Mouse (Mus musculus): ENCODE measurements around the gene Vps53. TPM values are rescaled to one million over a fixed set of nuclear protein-coding genes. Genes with fewer than 3 reads are reported as not detected.
"Not testable (repeated sequence)": the region's sequence is repeated elsewhere in the genome, so short reads cannot be mapped to it uniquely, and the experiment has no call there.

Gene Vps53
- polyA plus RNA-seq (2015; fragmentation: Nextera tagmentation; extraction: Ambion mirVana): 67.8 and 72.0 TPM in 2 replicates

- Histone ChIP-seq H3K9me3 (no peaks in the 10 kb centered on the region), H3K4me2 (peak within 1 kb of the TSS; percentile 84), H3K27ac (peak within 1 kb of the TSS; percentile 84), H3K27me3 (replicated peaks) (no peaks in the 10 kb centered on the region), H3K36me3 (replicated peaks) (no peaks in the 10 kb centered on the region), H3K4me1 (peaks cover 13% of the 10 kb centered on the region), H3K4me3 (peak within 1 kb of the TSS; percentile 84), H3K9ac (peak within 1 kb of the TSS; percentile 58)
- under 1% methylated on average over 37 of the region's 37 CpGs for WGBS
- ATAC-seq (replicated peaks): peak; percentile 95
These were observed at the start of gene Vps53, which contains the start of gene Fam57a for GRCm38 (mm10) chr11:76179495-76180145. Gene Vps53 (minus strand): TSS chr11:76179647. Gene Fam57a (plus strand): TSS chr11:76179671.

GRCm38 (mm10) chr11:76225051-76225450 is 45.6 kb upstream of the Vps53 start:
- peaks cover 9% of the 10 kb centered on the region; the same call in 1 of the 2 replicates for H3K36me3 ChIP-seq (replicated peaks)
- no peak overlapping the region for H3K27ac ChIP-seq
- no peaks in the 10 kb centered on the region for H3K9me3 ChIP-seq
- H3K4me3 ChIP-seq: no peak overlapping the region
- H3K4me2 ChIP-seq: no peak overlapping the region
- no peak for ATAC-seq (replicated peaks)
- H3K9ac ChIP-seq: no peak overlapping the region
- no peaks in the 10 kb centered on the region for H3K4me1 ChIP-seq
- no peaks in the 10 kb centered on the region for H3K27me3 ChIP-seq (replicated peaks)

GRCm38 (mm10) chr11:76224631-76225030 is 45.2 kb upstream of the Vps53 start:
- no peaks in the 10 kb centered on the region for H3K27me3 ChIP-seq (replicated peaks)
- no peak overlapping the region for H3K4me3 ChIP-seq
- H3K36me3 ChIP-seq (replicated peaks): peaks cover 9% of the 10 kb centered on the region; the same call in 1 of the 2 replicates
- no peaks in the 10 kb centered on the region for H3K9me3 ChIP-seq
- no peak overlapping the region for H3K4me2 ChIP-seq
- WGBS: 93% methylated on average over 5 of the region's 5 CpGs
- ATAC-seq (replicated peaks): no peak
- H3K27ac ChIP-seq: no peak overlapping the region
- no peaks in the 10 kb centered on the region for H3K4me1 ChIP-seq
- no peak overlapping the region for H3K9ac ChIP-seq

GRCm38 (mm10) chr11:76217390-76217800 is 37.9 kb upstream of the Vps53 start, which contains the start of the genes Dbil5 and Gemin4:
Gene Dbil5 (plus strand): TSS chr11:76217608.
Gene Gemin4 (minus strand): TSS chr11:76217664.
- Histone ChIP-seq H3K27me3 (replicated peaks) (no peaks in the 10 kb centered on the region), H3K9me3 (no peaks in the 10 kb centered on the region), H3K9ac (peak within 1 kb of the TSS; percentile 96), H3K27ac (peak within 1 kb of the TSS; percentile 91), H3K4me2 (peak within 1 kb of the TSS; percentile 65), H3K4me1 (peaks cover 10% of the 10 kb centered on the region), H3K4me3 (peak within 1 kb of the TSS; percentile 89), H3K36me3 (replicated peaks) (peaks cover 10% of the 10 kb centered on the region; the same call in 1 of the 2 replicates)
- under 1% methylated on average over 35 of the region's 35 CpGs for WGBS
- ATAC-seq (replicated peaks): peak; percentile 99

GRCm38 (mm10) chr11:76216681-76217389 is 37.4 kb upstream of the Vps53 start:
- peak overlapping the region; percentile 96 for H3K9ac ChIP-seq
- 2% methylated on average over 33 of the region's 33 CpGs for WGBS
- peaks cover 15% of the 10 kb centered on the region for H3K36me3 ChIP-seq (replicated peaks)
- peaks cover 10% of the 10 kb centered on the region for H3K4me1 ChIP-seq
- peak; percentile 65 for ATAC-seq (replicated peaks)
- H3K27me3 ChIP-seq (replicated peaks): no peaks in the 10 kb centered on the region
- no peaks in the 10 kb centered on the region for H3K9me3 ChIP-seq
- H3K4me3 ChIP-seq: peak overlapping the region; percentile 89
- peak overlapping the region; percentile 65 for H3K4me2 ChIP-seq
- peak overlapping the region; percentile 91 for H3K27ac ChIP-seq

- no peak overlapping the region for H3K9ac ChIP-seq
- H3K4me2 ChIP-seq: peak overlapping the region; percentile 65
- peaks cover 10% of the 10 kb centered on the region for H3K4me1 ChIP-seq
- H3K4me3 ChIP-seq: peak overlapping the region; percentile 89; the same call in 1 of the 2 replicates
- 97% methylated on average over 5 of the region's 5 CpGs for WGBS
- no peak for ATAC-seq (replicated peaks)
- H3K9me3 ChIP-seq: no peaks in the 10 kb centered on the region
- H3K27me3 ChIP-seq (replicated peaks): no peaks in the 10 kb centered on the region
- H3K36me3 ChIP-seq (replicated peaks): peaks cover 14% of the 10 kb centered on the region
- H3K27ac ChIP-seq: no peak overlapping the region
These were observed 36.6 kb upstream of the Vps53 start for GRCm38 (mm10) chr11:76216049-76216540.

GRCm38 (mm10) chr11:76215011-76215410 is 35.6 kb upstream of the Vps53 start:
- 82% methylated on average over 2 of the region's 2 CpGs for WGBS
- no peaks in the 10 kb centered on the region for H3K27me3 ChIP-seq (replicated peaks)
- H3K4me1 ChIP-seq: peaks cover 10% of the 10 kb centered on the region
- no peak for ATAC-seq (replicated peaks)
- H3K9ac ChIP-seq: no peak overlapping the region
- H3K4me3 ChIP-seq: no peak overlapping the region
- H3K9me3 ChIP-seq: no peaks in the 10 kb centered on the region
- H3K27ac ChIP-seq: no peak overlapping the region
- no peak overlapping the region for H3K4me2 ChIP-seq
- peaks cover 13% of the 10 kb centered on the region for H3K36me3 ChIP-seq (replicated peaks)

- Histone ChIP-seq H3K4me1 (peaks cover 10% of the 10 kb centered on the region), H3K9me3 (no peaks in the 10 kb centered on the region), H3K9ac (no peak overlapping the region), H3K4me3 (no peak overlapping the region), H3K27me3 (replicated peaks) (no peaks in the 10 kb centered on the region), H3K36me3 (replicated peaks) (peaks cover 16% of the 10 kb centered on the region), H3K4me2 (no peak overlapping the region), H3K27ac (no peak overlapping the region)
- 25% methylated on average over 5 of the region's 5 CpGs for WGBS
- no peak for ATAC-seq (replicated peaks)
These were observed 34.4 kb upstream of the Vps53 start for GRCm38 (mm10) chr11:76213841-76214240.

- not testable (repeated sequence) for H3K4me1 ChIP-seq; H3K27ac ChIP-seq; H3K9ac ChIP-seq; H3K4me3 ChIP-seq; H3K4me2 ChIP-seq; ATAC-seq (replicated peaks); H3K27me3 ChIP-seq (replicated peaks); H3K9me3 ChIP-seq
- peaks cover 29% of the 10 kb centered on the region for H3K36me3 ChIP-seq (replicated peaks)
- 96% methylated on average over 6 of the region's 6 CpGs for WGBS
These were observed 32.1 kb upstream of the Vps53 start for GRCm38 (mm10) chr11:76211595-76211994.

- Histone ChIP-seq H3K4me2 (no peak overlapping the region), H3K36me3 (replicated peaks) (peaks cover 29% of the 10 kb centered on the region), H3K9me3 (no peaks in the 10 kb centered on the region), H3K27me3 (replicated peaks) (no peaks in the 10 kb centered on the region), H3K27ac (no peak overlapping the region), H3K4me3 (no peak overlapping the region), H3K9ac (no peak overlapping the region), H3K4me1 (no peaks in the 10 kb centered on the region)
- 90% methylated on average over 13 of the region's 13 CpGs for WGBS
- ATAC-seq (replicated peaks): no peak
These were observed 31.0 kb upstream of the Vps53 start for GRCm38 (mm10) chr11:76210228-76210985.

- no peak overlapping the region for H3K27ac ChIP-seq
- H3K9me3 ChIP-seq: no peaks in the 10 kb centered on the region
- H3K4me3 ChIP-seq: no peak overlapping the region
- no peak overlapping the region for H3K4me2 ChIP-seq
- ATAC-seq (replicated peaks): no peak
- H3K4me1 ChIP-seq: peaks cover 10% of the 10 kb centered on the region
- WGBS: 85% methylated on average over 5 of the region's 5 CpGs
- peaks cover 19% of the 10 kb centered on the region; the same call in 1 of the 2 replicates for H3K36me3 ChIP-seq (replicated peaks)
- no peak overlapping the region for H3K9ac ChIP-seq
- no peaks in the 10 kb centered on the region for H3K27me3 ChIP-seq (replicated peaks)
These were observed 27.3 kb upstream of the Vps53 start for GRCm38 (mm10) chr11:76206793-76207192.

Measured in midbrain, embryonic 15.5 days (tissue).